Mouse (Mus musculus) myocyte (in vitro differentiated cells): Measurements from ENCODE around the gene Fto. TPM values are rescaled to one million over a fixed set of nuclear protein-coding genes. Genes with fewer than 3 reads are reported as not detected.

ENCODE experiments used
- H3K27me3 ChIP-seq: one replicate; pipeline ENCODE4 v1.6.1; 2011; ENCODE audit not compliant: control insufficient read depth, insufficient read depth, insufficient read length
- H3K36me3 ChIP-seq: one replicate; pipeline ENCODE4 v1.6.1; 2011; ENCODE audit not compliant: control insufficient read depth, insufficient read depth
- H3K4me2 ChIP-seq: one replicate; pipeline ENCODE4 v1.6.1; 2011; ENCODE audit warnings: low read depth, control low read depth
- H3K4me3 ChIP-seq: one replicate; pipeline ENCODE4 v1.5.1; 2011; ENCODE audit warnings: mild to moderate bottlenecking, control low read depth, moderate library complexity
- H3K79me2 ChIP-seq: one replicate; pipeline ENCODE4 v1.6.1; 2011; ENCODE audit not compliant: control insufficient read depth, insufficient read depth
- H3ac ChIP-seq: one replicate; pipeline ENCODE4 v1.6.1; 2011; ENCODE audit not compliant: control insufficient read depth, insufficient read length
- CEBPB ChIP-seq: IDR thresholded peaks from 2 replicates; pipeline ENCODE4 v1.6.1; 2011; ENCODE audit warnings: mild to moderate bottlenecking, moderate library complexity; ENCODE audit not compliant: poor library complexity, insufficient read depth, severe bottlenecking
- E2F4 ChIP-seq: IDR thresholded peaks from one replicate; pipeline ENCODE4 v1.6.1; 2011; ENCODE audit warnings: mild to moderate bottlenecking, control low read depth, moderate library complexity; ENCODE audit not compliant: insufficient read depth
- MAX ChIP-seq: IDR thresholded peaks from one replicate; pipeline ENCODE4 v1.6.1; 2011; ENCODE audit warnings: low read depth, mild to moderate bottlenecking, control low read depth
- MYOD1 ChIP-seq, 3 experiments: IDR thresholded peaks; one replicate each; pipeline ENCODE4 v1.6.1; 2011; ENCODE audit warnings: control low read depth in 2 of 3, low read depth in 2 of 3, mild to moderate bottlenecking in 2 of 3, moderate library complexity in 1 of 3; ENCODE audit not compliant: insufficient read length in 2 of 3, control insufficient read depth in 1 of 3
- MYOG ChIP-seq, 3 experiments: IDR thresholded peaks; one replicate each; pipeline ENCODE4 v1.6.1; 2011; ENCODE audit warnings: control low read depth in 2 of 3, low read depth in 2 of 3, mild to moderate bottlenecking in 2 of 3; ENCODE audit not compliant: insufficient read length in 2 of 3, control insufficient read depth in 1 of 3, insufficient read depth in 1 of 3
- POLR2A ChIP-seq: IDR thresholded peaks from one replicate; pipeline ENCODE4 v1.6.1; 2011; ENCODE audit warnings: low read depth, mild to moderate bottlenecking, control low read depth, moderate library complexity; ENCODE audit not compliant: insufficient read length
- POLR2AphosphoS2 ChIP-seq: IDR thresholded peaks from one replicate; pipeline ENCODE4 v1.6.1; 2011; ENCODE audit warnings: low read depth, control low read depth; ENCODE audit not compliant: insufficient read length
- REST ChIP-seq: IDR thresholded peaks from one replicate; pipeline ENCODE4 v1.6.1; 2011; ENCODE audit warnings: mild to moderate bottlenecking, control low read depth, moderate library complexity; ENCODE audit not compliant: insufficient read depth, insufficient read length
- SRF ChIP-seq: IDR thresholded peaks from one replicate; pipeline ENCODE4 v1.6.1; 2011; ENCODE audit warnings: low read depth; ENCODE audit not compliant: control insufficient read depth, insufficient read length
- TCF12 ChIP-seq: IDR thresholded peaks from one replicate; pipeline ENCODE4 v1.6.1; 2011; ENCODE audit warnings: mild to moderate bottlenecking, control low read depth; ENCODE audit not compliant: poor library complexity, insufficient read depth, severe bottlenecking
- TCF3 ChIP-seq: IDR thresholded peaks from one replicate; pipeline ENCODE4 v1.6.1; 2011; ENCODE audit warnings: low read depth, control low read depth; ENCODE audit not compliant: insufficient read length
- USF1 ChIP-seq: IDR thresholded peaks from one replicate; pipeline ENCODE4 v1.6.1; 2011; ENCODE audit warnings: low read depth, mild to moderate bottlenecking, control low read depth, moderate library complexity
- polyA plus RNA-seq: library from polyadenylated mRNA; unstranded; fragments of >200 nt; fragmentation: generic; extraction: Trizol; gene quantifications from one replicate; pipeline ENCODE4 v1.2.1, GENCODE M21; 2012; ENCODE audit warnings: missing spikeins

Gene Fto
- polyA plus RNA-seq, 1 experiment, result 74.1 TPM

GRCm38 (mm10) chr8:91553387-91553786 is 240.1 kb downstream of the Fto start:
- Histone ChIP-seq H3K4me3 (no peak overlapping the region), H3K4me2 (no peak overlapping the region), H3K36me3 (no peaks in the 10 kb centered on the region), H3ac (no peak overlapping the region), H3K27me3 (no peaks in the 10 kb centered on the region), H3K79me2 (no peaks in the 10 kb centered on the region)
- TF ChIP-seq MYOD1 (IDR thresholded peaks at IDR 0.05; ENCODE audit: control insufficient read depth in 1 of 3, insufficient read length in 2 of 3, low read depth in 2 of 3), result no peak
- no peak for TF ChIP-seq TCF12
- TF ChIP-seq TCF3, result no peak
- no peak for TF ChIP-seq POLR2A
- TF ChIP-seq SRF, result no peak
- no peak for TF ChIP-seq USF1
- TF ChIP-seq MAX, result no peak
- no peak for TF ChIP-seq E2F4
- TF ChIP-seq MYOG (IDR thresholded peaks at IDR 0.05; ENCODE audit: control insufficient read depth in 1 of 3, insufficient read depth in 1 of 3, insufficient read length in 2 of 3, low read depth in 2 of 3), result no peak
- TF ChIP-seq POLR2AphosphoS2, result no peak

DNA sequence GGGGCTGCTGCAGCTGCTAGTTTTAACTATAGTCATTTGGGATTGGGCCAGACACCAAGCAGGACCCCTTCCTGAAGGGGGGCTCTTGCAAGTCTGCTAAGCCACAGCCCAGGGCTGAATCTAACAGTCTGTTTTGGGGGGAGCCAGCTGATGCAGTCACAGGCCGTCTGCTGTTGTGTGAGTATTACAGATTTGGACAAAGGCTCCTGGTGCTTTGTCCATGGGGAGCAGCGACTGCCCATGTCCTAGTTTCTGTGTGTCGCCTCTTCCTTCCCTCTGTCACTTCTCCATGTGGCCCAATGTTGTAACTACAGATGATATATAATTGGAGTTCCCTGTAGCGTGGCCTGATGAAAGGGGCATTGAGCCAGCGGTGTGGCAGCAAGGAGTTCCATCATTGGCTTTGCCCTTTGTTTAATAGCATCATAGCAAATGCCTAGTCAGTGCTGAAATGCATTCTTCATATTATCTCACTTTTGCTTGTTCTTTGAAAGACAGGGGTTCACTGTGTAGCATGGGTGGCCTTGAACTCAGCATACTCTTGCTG is 243.8 kb downstream of the Fto start:
- TF ChIP-seq POLR2AphosphoS2 (no peak), TCF12 (no peak)
- Histone ChIP-seq H3K36me3 (no peaks in the 10 kb centered on the region), H3ac (no peak overlapping the region), H3K79me2 (no peaks in the 10 kb centered on the region), H3K4me3 (no peak overlapping the region), H3K27me3 (no peaks in the 10 kb centered on the region), H3K4me2 (no peak overlapping the region)

DNA sequence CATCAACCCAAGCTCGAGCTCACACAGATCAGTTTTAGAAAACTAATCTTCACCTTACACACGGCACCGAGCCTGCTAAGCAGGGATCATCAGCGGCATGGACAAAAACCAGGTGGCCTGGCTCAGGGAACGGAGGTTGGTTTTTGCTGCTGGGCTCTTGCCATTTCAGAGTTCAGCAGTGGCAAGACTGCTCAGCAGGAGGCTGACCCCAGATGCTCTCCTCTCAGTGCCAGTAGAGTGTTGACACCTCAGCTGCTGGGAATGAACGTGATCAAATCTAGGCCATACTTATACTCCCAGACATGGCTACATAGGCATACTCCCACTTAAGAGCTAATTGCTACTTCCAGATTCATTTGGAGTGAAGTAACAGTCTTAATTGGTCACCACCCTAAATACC is 245.1 kb downstream of the Fto start:
- TF ChIP-seq MYOG (IDR thresholded peaks at IDR 0.05; ENCODE audit: control insufficient read depth in 1 of 3, insufficient read depth in 1 of 3, insufficient read length in 2 of 3, low read depth in 2 of 3), result no peak
- TF ChIP-seq TCF12, result no peak
- no peak for TF ChIP-seq SRF
- no peak for TF ChIP-seq E2F4
- TF ChIP-seq POLR2A, result no peak
- no peak for TF ChIP-seq USF1
- no peak for TF ChIP-seq TCF3
- no peak for TF ChIP-seq MYOD1 (IDR thresholded peaks at IDR 0.05; ENCODE audit: control insufficient read depth in 1 of 3, insufficient read length in 2 of 3, low read depth in 2 of 3)
- no peak for TF ChIP-seq MAX
- TF ChIP-seq REST, result no peak
- TF ChIP-seq CEBPB, result no peak
- no peak for TF ChIP-seq POLR2AphosphoS2
- no peak overlapping the region for H3ac ChIP-seq
- H3K4me2 ChIP-seq, result no peak overlapping the region
- no peaks in the 10 kb centered on the region for H3K27me3 ChIP-seq
- H3K4me3 ChIP-seq, result no peak overlapping the region
- no peaks in the 10 kb centered on the region for H3K36me3 ChIP-seq
- no peaks in the 10 kb centered on the region for H3K79me2 ChIP-seq

- H3K79me2 ChIP-seq, result no peaks in the 10 kb centered on the region
- H3K4me3 ChIP-seq, result no peak overlapping the region
- no peaks in the 10 kb centered on the region for H3K27me3 ChIP-seq
- H3K36me3 ChIP-seq, result no peaks in the 10 kb centered on the region
- H3ac ChIP-seq, result no peak overlapping the region
- TF ChIP-seq REST (no peak), TCF12 (no peak), SRF (no peak), TCF3 (no peak), POLR2AphosphoS2 (no peak), MYOD1 (IDR thresholded peaks at IDR 0.05; ENCODE audit: control insufficient read depth in 1 of 3, insufficient read length in 2 of 3, low read depth in 2 of 3) (no peak), USF1 (no peak), E2F4 (no peak), MYOG (IDR thresholded peaks at IDR 0.05; ENCODE audit: control insufficient read depth in 1 of 3, insufficient read depth in 1 of 3, insufficient read length in 2 of 3, low read depth in 2 of 3) (no peak), POLR2A (no peak), CEBPB (no peak), MAX (no peak)
- no peak overlapping the region for H3K4me2 ChIP-seq
These were observed 246.8 kb downstream of the Fto start for GRCm38 (mm10) chr8:91560017-91560591.

GRCm38 (mm10) chr8:91561241-91561640 is 247.9 kb downstream of the Fto start:
- no peaks in the 10 kb centered on the region for H3K36me3 ChIP-seq
- no peak overlapping the region for H3K4me2 ChIP-seq
- TF ChIP-seq REST (no peak), CEBPB (peak; percentile 86)
- no peak overlapping the region for H3ac ChIP-seq
- H3K4me3 ChIP-seq, result no peak overlapping the region
- H3K27me3 ChIP-seq, result no peaks in the 10 kb centered on the region
- H3K79me2 ChIP-seq, result no peaks in the 10 kb centered on the region
